Mouse (Mus musculus) ES-Bruce4 (cell line): Measurements from ENCODE around the gene Daxx. TPM values are rescaled to one million over a fixed set of nuclear protein-coding genes. Genes with fewer than 3 reads are reported as not detected.
"Not testable (repeated sequence)": the region's sequence is repeated elsewhere in the genome, so short reads cannot be mapped to it uniquely, and the experiment has no call there.

Source experiments
- H3K27ac ChIP-seq: 2 replicates; pipeline ENCODE4 v1.5.1; 2012; ENCODE audit warnings: low read length, inconsistent platforms; ENCODE audit not compliant: insufficient read depth
- H3K27me3 ChIP-seq: 2 replicates; pipeline ENCODE4 v1.6.1; 2012; ENCODE audit warnings: mild to moderate bottlenecking, low read length, inconsistent platforms; ENCODE audit not compliant: control insufficient read depth, poor library complexity, insufficient read depth, severe bottlenecking
- H3K36me3 ChIP-seq: 2 replicates; pipeline ENCODE4 v1.6.1; 2012; ENCODE audit warnings: inconsistent platforms, mild to moderate bottlenecking, low read length, moderate library complexity; ENCODE audit not compliant: control insufficient read depth, poor library complexity, insufficient read depth, severe bottlenecking
- H3K4me1 ChIP-seq: one replicate; pipeline ENCODE4 v1.8.1; 2011; ENCODE audit warnings: low read length; ENCODE audit not compliant: control insufficient read depth, insufficient read depth
- H3K4me3 ChIP-seq: 2 replicates; pipeline ENCODE4 v1.5.1; 2011; ENCODE audit warnings: low read depth, mild to moderate bottlenecking, low read length
- H3K9ac ChIP-seq: 2 replicates; pipeline ENCODE4 v1.6.1; 2012; ENCODE audit warnings: low read depth, mild to moderate bottlenecking, inconsistent platforms; ENCODE audit not compliant: poor library complexity, severe bottlenecking
- H3K9me3 ChIP-seq: replicated peaks from 2 replicates; pipeline ENCODE4 v1.6.1; 2012; ENCODE audit warnings: mild to moderate bottlenecking, low read length, inconsistent platforms; ENCODE audit not compliant: control insufficient read depth, poor library complexity, insufficient read depth, severe bottlenecking
- CTCF ChIP-seq: IDR thresholded peaks from one replicate; pipeline ENCODE4 v1.8.1; 2011; ENCODE audit warnings: low read depth, low read length
- EP300 ChIP-seq: IDR thresholded peaks from 2 replicates; pipeline ENCODE4 v1.6.1; 2011; ENCODE audit warnings: low read depth, low read length; ENCODE audit not compliant: insufficient read depth
- POLR2A ChIP-seq: IDR thresholded peaks from one replicate; pipeline ENCODE4 v1.8.1; 2011; ENCODE audit warnings: low read length; ENCODE audit not compliant: insufficient read depth
- polyA plus RNA-seq: library from polyadenylated mRNA; stranded (reverse); fragments of >200 nt; gene quantifications from 2 replicates; pipeline ENCODE4 v1.2.4, GENCODE M21; 2011; ENCODE audit warnings: low read depth; ENCODE audit not compliant: missing spikeins, insufficient read depth, insufficient read length

The Daxx gene
- polyA plus RNA-seq, 1 experiment, result 42.3 TPM

- H3K4me1 ChIP-seq, H3K27me3 ChIP-seq, H3K9me3 ChIP-seq: not testable (repeated sequence)
- Histone ChIP-seq H3K4me3 (peak overlapping the region; percentile 70), H3K9ac (peak overlapping the region; percentile 69), H3K27ac (peak overlapping the region; percentile 23), H3K36me3 (peaks cover 20% of the 10 kb centered on the region)
These were observed 19.2 kb upstream of the Daxx start for GRCm38 (mm10) chr17:33889941-33890532.

GRCm38 (mm10) chr17:33890533-33891059, 18.6 kb upstream of the Daxx start, which contains the start of gene Kifc1:
TSS of gene Kifc1 (minus strand) at chr17:33890661.
- peak within 1 kb of the TSS; percentile 23 for H3K27ac ChIP-seq

GRCm38 (mm10) chr17:33891357-33891756, 17.9 kb upstream of the Daxx start:
- peaks cover 10% of the 10 kb centered on the region for H3K36me3 ChIP-seq
- no peak overlapping the region for H3K9ac ChIP-seq

More at GRCm38 (mm10) chr17:33890533-33891059, 18.6 kb upstream of the Daxx start, which contains the start of gene Kifc1:
- 0 out of 2 replicates have a peak, but pooled peaks have one; percentile 53 for TF ChIP-seq EP300
- peak; percentile 99 for TF ChIP-seq CTCF
- TF ChIP-seq POLR2A, result peak; percentile 58
- no peaks in the 10 kb centered on the region for H3K9me3 ChIP-seq
- H3K4me1 ChIP-seq, result peaks cover 1% of the 10 kb centered on the region
- no peaks in the 10 kb centered on the region for H3K27me3 ChIP-seq
- H3K4me3 ChIP-seq, result peak within 1 kb of the TSS; percentile 70
- peak within 1 kb of the TSS; percentile 69 for H3K9ac ChIP-seq
- H3K36me3 ChIP-seq, result peaks cover 17% of the 10 kb centered on the region

GRCm38 (mm10) chr17:33891892-33892291, 17.3 kb upstream of the Daxx start:
- not testable (repeated sequence) for H3K4me1 ChIP-seq, H3K36me3 ChIP-seq, H3K4me3 ChIP-seq, H3K27me3 ChIP-seq, H3K9me3 ChIP-seq, H3K9ac ChIP-seq, H3K27ac ChIP-seq

More at GRCm38 (mm10) chr17:33891357-33891756, 17.9 kb upstream of the Daxx start:
- Histone ChIP-seq H3K27ac (no peak overlapping the region), H3K4me1 (peaks cover 1% of the 10 kb centered on the region), H3K4me3 (no peak overlapping the region), H3K9me3 (no peaks in the 10 kb centered on the region), H3K27me3 (no peaks in the 10 kb centered on the region)
- TF ChIP-seq CTCF (no peak), EP300 (no peak), POLR2A (no peak)

- peaks cover 1% of the 10 kb centered on the region for H3K4me1 ChIP-seq
- H3K27me3 ChIP-seq, result no peaks in the 10 kb centered on the region
- peaks cover 3% of the 10 kb centered on the region; the same call in 1 of the 2 replicates for H3K36me3 ChIP-seq
- no peaks in the 10 kb centered on the region for H3K9me3 ChIP-seq
- H3K27ac ChIP-seq, result peak overlapping the region; percentile 88
- H3K9ac ChIP-seq, result no peak overlapping the region
- TF ChIP-seq EP300, result 0 out of 2 replicates have a peak, but pooled peaks have one; percentile 21
- TF ChIP-seq CTCF, result no peak
- no peak for TF ChIP-seq POLR2A
- no peak overlapping the region for H3K4me3 ChIP-seq
These were observed 16.8 kb upstream of the Daxx start for GRCm38 (mm10) chr17:33892429-33892828.

GRCm38 (mm10) chr17:33893011-33893410, 16.2 kb upstream of the Daxx start:
- H3K36me3 ChIP-seq, H3K4me1 ChIP-seq, H3K27me3 ChIP-seq, H3K9ac ChIP-seq, H3K9me3 ChIP-seq, H3K4me3 ChIP-seq: not testable (repeated sequence)
- peak overlapping the region; percentile 88 for H3K27ac ChIP-seq
